Mouse (Mus musculus): ENCODE results near the gene Kat6b.
"Not testable (repeated sequence)": the region's sequence is repeated elsewhere in the genome, so short reads cannot be mapped to it uniquely, and the experiment has no call there.

Kat6b gene

GRCm38 (mm10) chr14:21481231-21481630 lies at the start of gene Kat6b:
Kat6b (plus strand) TSS chr14:21481434.
- DNase-seq = no peak

- no peak for DNase-seq
Measured at GRCm38 (mm10) chr14:21433415-21433814, 47.8 kb upstream of the Kat6b start.

GRCm38 (mm10) chr14:21433995-21434394 lies 47.2 kb upstream of the Kat6b start:
- no peak for DNase-seq

- no peak for DNase-seq
Measured at GRCm38 (mm10) chr14:21434686-21435085, 46.5 kb upstream of the Kat6b start.

- no peak for DNase-seq
Measured at GRCm38 (mm10) chr14:21439785-21440184, 41.4 kb upstream of the Kat6b start.

GRCm38 (mm10) chr14:21440526-21440925 lies 40.7 kb upstream of the Kat6b start:
- DNase-seq = no peak

GRCm38 (mm10) chr14:21441772-21442533 lies 39.3 kb upstream of the Kat6b start:
- DNase-seq = no peak

- DNase-seq = no peak
Measured at GRCm38 (mm10) chr14:21452581-21452980, 28.7 kb upstream of the Kat6b start.

GRCm38 (mm10) chr14:21453896-21454295 lies 27.3 kb upstream of the Kat6b start:
- no peak for DNase-seq

- no peak for DNase-seq
Measured at GRCm38 (mm10) chr14:21455654-21456350, 25.4 kb upstream of the Kat6b start.

- DNase-seq = no peak
Measured at GRCm38 (mm10) chr14:21456526-21456925, 24.7 kb upstream of the Kat6b start.

- no peak for DNase-seq
Measured at GRCm38 (mm10) chr14:21457876-21458275, 23.4 kb upstream of the Kat6b start.

- DNase-seq = no peak
Measured at GRCm38 (mm10) chr14:21458696-21459095, 22.5 kb upstream of the Kat6b start.

GRCm38 (mm10) chr14:21459163-21459562 lies 22.1 kb upstream of the Kat6b start:
- DNase-seq = no peak

- no peak for DNase-seq
Measured at GRCm38 (mm10) chr14:21462398-21462797, 18.8 kb upstream of the Kat6b start.

- DNase-seq = no peak
Measured at GRCm38 (mm10) chr14:21463117-21463712, 18.0 kb upstream of the Kat6b start.

- DNase-seq = no peak
Measured at GRCm38 (mm10) chr14:21470386-21470785, 10.8 kb upstream of the Kat6b start.

- no peak for DNase-seq
Measured at GRCm38 (mm10) chr14:21471975-21472374, 9.3 kb upstream of the Kat6b start.

GRCm38 (mm10) chr14:21474593-21475132 lies 6.6 kb upstream of the Kat6b start:
- DNase-seq = not testable (repeated sequence)

- DNase-seq = no peak
Measured at GRCm38 (mm10) chr14:21477181-21477580, 4.1 kb upstream of the Kat6b start.

GRCm38 (mm10) chr14:21479566-21479965 lies 1.7 kb upstream of the Kat6b start:
- no peak for DNase-seq

GRCm38 (mm10) chr14:21480191-21480590 lies 1.0 kb upstream of the Kat6b start:
- DNase-seq = no peak

GRCm38 (mm10) chr14:21484199-21484598 lies 3.0 kb downstream of the Kat6b start:
- no peak for DNase-seq

GRCm38 (mm10) chr14:21484693-21485092 lies 3.5 kb downstream of the Kat6b start:
- no peak for DNase-seq
